Mouse (Mus musculus): Measurements from ENCODE around the gene Atp2a2. TPM values are rescaled to one million over a fixed set of nuclear protein-coding genes. Genes with fewer than 3 reads are reported as not detected.

Gene Atp2a2
- total and polyA plus RNA-seq, 3 experiments, result 39.8 to 74.4 (median 73.6) TPM

DNA sequence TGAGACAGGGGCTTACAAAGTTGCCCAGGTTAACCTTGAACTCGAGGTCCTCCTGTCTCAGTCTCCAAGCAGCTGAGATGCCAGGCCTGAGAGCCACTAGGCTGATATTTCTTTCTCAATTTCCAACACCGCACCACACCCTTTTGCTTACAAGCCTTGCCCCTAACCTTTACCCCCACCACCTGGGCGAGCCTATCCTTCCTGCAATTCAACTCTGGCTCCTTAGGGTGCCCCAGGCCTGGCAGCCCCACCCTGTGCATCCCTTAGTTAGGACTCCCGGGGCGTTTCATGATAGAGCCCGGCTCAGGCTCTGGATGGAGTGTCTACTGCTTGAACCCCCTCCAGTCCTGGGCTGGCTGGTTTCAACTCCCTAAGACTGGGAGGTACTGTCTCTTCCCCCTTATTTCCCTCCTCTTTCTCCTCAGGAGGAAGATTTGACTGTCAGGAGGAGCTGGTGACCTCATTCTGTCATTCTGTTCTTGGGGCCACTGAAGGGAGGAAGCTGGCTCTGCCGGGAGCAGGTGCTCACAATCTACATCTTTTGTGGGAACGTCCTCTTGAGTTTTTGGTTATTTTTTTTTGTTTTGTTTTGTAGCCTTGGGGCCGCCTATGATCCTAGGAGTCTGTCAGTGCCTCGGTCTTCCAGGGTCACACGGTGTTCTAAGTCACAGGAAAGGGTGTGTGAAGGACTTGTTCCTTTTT is 14.2 kb upstream of the Atp2a2 start:
- Histone ChIP-seq H3K27me3 (ENCODE audit: insufficient read depth, low read length) (peaks cover 58% of the 10 kb centered on the region), H3K36me3 (replicated peaks) (no peaks in the 10 kb centered on the region), H3K4me1 (ENCODE audit: insufficient read depth, low read depth, low read length) (peaks cover 39% of the 10 kb centered on the region), H3K9me3 (replicated peaks) (no peaks in the 10 kb centered on the region), H3K4me3 (ENCODE audit: low read depth, low read length) (no peak overlapping the region)
- DNase-seq (ENCODE audit: low spot score) (no peak), ATAC-seq (ENCODE audit: extremely low read depth, insufficient number of reproducible peaks, low FRiP score, poor library complexity, severe bottlenecking) (no peak)
- TF ChIP-seq POLR2AphosphoS5 (IDR thresholded peaks at IDR 0.05; ENCODE audit: insufficient replicate concordance, low read depth, low read length) (no peak), GATA2 (IDR thresholded peaks at IDR 0.05; ENCODE audit: borderline replicate concordance, low read depth, low read length) (no peak), CTCF (IDR thresholded peaks at IDR 0.05; ENCODE audit: low read depth, low read length) (no peak), GATA1 (IDR thresholded peaks at IDR 0.05; ENCODE audit: borderline replicate concordance, low read length) (no peak), TAL1 (conservative IDR thresholded peaks at IDR 0.05; ENCODE audit: low read depth, low read length) (no peak)

DNA sequence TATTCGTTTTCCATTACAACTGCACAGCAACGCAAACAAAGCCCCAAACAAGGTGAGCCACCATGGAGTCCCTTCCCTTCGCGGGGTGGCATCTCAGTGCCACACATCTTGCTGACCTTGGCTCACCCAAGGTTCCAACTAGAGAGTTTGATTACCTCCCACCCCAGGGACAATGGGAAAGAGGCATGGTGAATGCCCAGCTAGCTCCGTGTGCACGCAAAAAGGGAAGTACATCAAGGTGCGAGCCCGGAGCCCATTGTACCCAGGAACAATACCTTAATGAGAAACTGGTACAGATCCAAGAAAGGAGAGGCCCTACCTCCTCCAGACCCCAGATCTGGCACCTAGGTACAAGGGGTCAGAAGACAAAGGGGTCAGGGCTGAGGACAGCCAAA is 12.1 kb upstream of the Atp2a2 start:
- Histone ChIP-seq H3K36me3 (replicated peaks) (no peaks in the 10 kb centered on the region), H3K4me1 (ENCODE audit: insufficient read depth, low read depth, low read length) (peaks cover 48% of the 10 kb centered on the region), H3K4me3 (ENCODE audit: low read depth, low read length) (peak overlapping the region; percentile 66; the same call in 1 of the 2 replicates), H3K9me3 (replicated peaks) (no peaks in the 10 kb centered on the region), H3K27me3 (ENCODE audit: insufficient read depth, low read length) (peaks cover 54% of the 10 kb centered on the region)
- DNase-seq (ENCODE audit: low spot score) (peak; percentile 29), ATAC-seq (ENCODE audit: extremely low read depth, insufficient number of reproducible peaks, low FRiP score, poor library complexity, severe bottlenecking) (no peak)
- no peak for TF ChIP-seq TAL1 (conservative IDR thresholded peaks at IDR 0.05; ENCODE audit: low read depth, low read length)
- TF ChIP-seq GATA2 (IDR thresholded peaks at IDR 0.05; ENCODE audit: borderline replicate concordance, low read depth, low read length), result no peak
- no peak for TF ChIP-seq CTCF (IDR thresholded peaks at IDR 0.05; ENCODE audit: low read depth, low read length)
- no peak for TF ChIP-seq GATA1 (IDR thresholded peaks at IDR 0.05; ENCODE audit: borderline replicate concordance, low read length)
- TF ChIP-seq POLR2AphosphoS5 (IDR thresholded peaks at IDR 0.05; ENCODE audit: insufficient replicate concordance, low read depth, low read length), result no peak

- DNase-seq (ENCODE audit: low spot score) (peak; percentile 62), ATAC-seq (ENCODE audit: extremely low read depth, insufficient number of reproducible peaks, low FRiP score, poor library complexity, severe bottlenecking) (no peak)
- Histone ChIP-seq H3K4me3 (ENCODE audit: low read depth, low read length) (peak overlapping the region; percentile 66), H3K36me3 (replicated peaks) (no peaks in the 10 kb centered on the region), H3K27me3 (ENCODE audit: insufficient read depth, low read length) (peaks cover 54% of the 10 kb centered on the region), H3K4me1 (ENCODE audit: insufficient read depth, low read depth, low read length) (peaks cover 48% of the 10 kb centered on the region), H3K9me3 (replicated peaks) (no peaks in the 10 kb centered on the region)
- no peak for TF ChIP-seq GATA1 (IDR thresholded peaks at IDR 0.05; ENCODE audit: borderline replicate concordance, low read length)
- no peak for TF ChIP-seq GATA2 (IDR thresholded peaks at IDR 0.05; ENCODE audit: borderline replicate concordance, low read depth, low read length)
- no peak for TF ChIP-seq POLR2AphosphoS5 (IDR thresholded peaks at IDR 0.05; ENCODE audit: insufficient replicate concordance, low read depth, low read length)
- no peak for TF ChIP-seq CTCF (IDR thresholded peaks at IDR 0.05; ENCODE audit: low read depth, low read length)
- no peak for TF ChIP-seq TAL1 (conservative IDR thresholded peaks at IDR 0.05; ENCODE audit: low read depth, low read length)
Observed at GRCm38 (mm10) chr5:122513421-122514126, 11.5 kb upstream of the Atp2a2 start.

GRCm38 (mm10) chr5:122512011-122512410 is 10.0 kb upstream of the Atp2a2 start:
- peaks cover 44% of the 10 kb centered on the region for H3K4me1 ChIP-seq (ENCODE audit: insufficient read depth, low read depth, low read length)
- DNase-seq (ENCODE audit: low spot score) (no peak), ATAC-seq (ENCODE audit: extremely low read depth, insufficient number of reproducible peaks, low FRiP score, poor library complexity, severe bottlenecking) (no peak)
- H3K36me3 ChIP-seq (replicated peaks), result no peaks in the 10 kb centered on the region
- peaks cover 3% of the 10 kb centered on the region for H3K9me3 ChIP-seq (replicated peaks)
- TF ChIP-seq CTCF (IDR thresholded peaks at IDR 0.05; ENCODE audit: low read depth, low read length) (no peak), GATA1 (IDR thresholded peaks at IDR 0.05; ENCODE audit: borderline replicate concordance, low read length) (no peak), TAL1 (conservative IDR thresholded peaks at IDR 0.05; ENCODE audit: low read depth, low read length) (no peak), GATA2 (IDR thresholded peaks at IDR 0.05; ENCODE audit: borderline replicate concordance, low read depth, low read length) (no peak), POLR2AphosphoS5 (IDR thresholded peaks at IDR 0.05; ENCODE audit: insufficient replicate concordance, low read depth, low read length) (no peak)
- no peak overlapping the region for H3K4me3 ChIP-seq (ENCODE audit: low read depth, low read length)
- H3K27me3 ChIP-seq (ENCODE audit: insufficient read depth, low read length), result peaks cover 38% of the 10 kb centered on the region

DNA sequence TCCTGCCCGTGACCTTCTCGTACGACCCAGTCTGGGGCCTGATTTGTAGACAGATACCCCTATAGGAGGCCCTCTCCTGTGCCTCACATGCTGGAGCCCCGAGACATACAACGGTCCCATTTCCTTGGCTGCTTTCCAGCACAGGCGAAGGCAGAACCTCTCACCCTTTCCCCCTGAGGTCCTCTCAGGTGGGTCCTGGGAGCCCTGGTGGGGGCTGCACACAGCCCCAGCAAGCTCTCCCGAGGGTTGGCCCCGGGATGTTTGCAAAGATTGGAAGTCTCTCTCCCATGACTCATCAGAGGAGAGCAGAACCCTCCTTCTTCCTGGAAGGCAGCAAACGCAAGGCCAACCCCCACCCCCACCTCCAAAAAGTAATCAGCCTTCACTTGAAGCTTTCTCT is 9.4 kb upstream of the Atp2a2 start:
- Histone ChIP-seq H3K36me3 (replicated peaks) (no peaks in the 10 kb centered on the region), H3K4me3 (ENCODE audit: low read depth, low read length) (no peak overlapping the region), H3K9me3 (replicated peaks) (peaks cover 6% of the 10 kb centered on the region), H3K4me1 (ENCODE audit: insufficient read depth, low read depth, low read length) (peaks cover 44% of the 10 kb centered on the region), H3K27me3 (ENCODE audit: insufficient read depth, low read length) (peaks cover 32% of the 10 kb centered on the region)
- no peak for DNase-seq (ENCODE audit: low spot score)
- no peak for TF ChIP-seq TAL1 (conservative IDR thresholded peaks at IDR 0.05; ENCODE audit: low read depth, low read length)
- ATAC-seq (ENCODE audit: extremely low read depth, insufficient number of reproducible peaks, low FRiP score, poor library complexity, severe bottlenecking), result no peak

GRCm38 (mm10) chr5:122510651-122511157 is 8.7 kb upstream of the Atp2a2 start:
- no peaks in the 10 kb centered on the region for H3K36me3 ChIP-seq (replicated peaks)
- no peak overlapping the region for H3K4me3 ChIP-seq (ENCODE audit: low read depth, low read length)
- ATAC-seq (ENCODE audit: extremely low read depth, insufficient number of reproducible peaks, low FRiP score, poor library complexity, severe bottlenecking) (no peak), DNase-seq (ENCODE audit: low spot score) (no peak)
- peaks cover 31% of the 10 kb centered on the region for H3K27me3 ChIP-seq (ENCODE audit: insufficient read depth, low read length)
- no peak for TF ChIP-seq GATA1 (IDR thresholded peaks at IDR 0.05; ENCODE audit: borderline replicate concordance, low read length)
- no peak for TF ChIP-seq POLR2AphosphoS5 (IDR thresholded peaks at IDR 0.05; ENCODE audit: insufficient replicate concordance, low read depth, low read length)
- no peak for TF ChIP-seq GATA2 (IDR thresholded peaks at IDR 0.05; ENCODE audit: borderline replicate concordance, low read depth, low read length)
- TF ChIP-seq TAL1 (conservative IDR thresholded peaks at IDR 0.05; ENCODE audit: low read depth, low read length), result no peak
- TF ChIP-seq CTCF (IDR thresholded peaks at IDR 0.05; ENCODE audit: low read depth, low read length), result no peak
- H3K9me3 ChIP-seq (replicated peaks), result peaks cover 7% of the 10 kb centered on the region
- H3K4me1 ChIP-seq (ENCODE audit: insufficient read depth, low read depth, low read length), result peaks cover 39% of the 10 kb centered on the region
